Mouse (Mus musculus) skeletal muscle tissue, adult 2 months (tissue): ENCODE data around the gene Vps26c.

Experiments used
- DNase-seq: peaks from one replicate; pipeline ENCODE4 v3.0.0-alpha.2; 2012; ENCODE audit warnings: low read depth, low spot score

The Vps26c gene

GRCm38 (mm10) chr16:94526344-94527151 lies at the start of gene Vps26c:
Gene Vps26c, minus strand, starts transcription at chr16:94526830.
- DNase-seq, result peak; percentile 98

- peak; percentile 50 for DNase-seq
Observed at GRCm38 (mm10) chr16:94575757-94576156, 49.1 kb upstream of the Vps26c start.

- no peak for DNase-seq
Observed at GRCm38 (mm10) chr16:94574718-94575094, 48.1 kb upstream of the Vps26c start.

GRCm38 (mm10) chr16:94574025-94574717 lies 47.5 kb upstream of the Vps26c start:
- DNase-seq, result peak; percentile 63

GRCm38 (mm10) chr16:94572422-94572821 lies 45.8 kb upstream of the Vps26c start:
- no peak for DNase-seq

- no peak for DNase-seq
Observed at GRCm38 (mm10) chr16:94571111-94571993, 44.7 kb upstream of the Vps26c start.

- DNase-seq, result peak; percentile 63
Observed at GRCm38 (mm10) chr16:94570361-94571041, 43.9 kb upstream of the Vps26c start.

- peak; percentile 100 for DNase-seq
Observed at GRCm38 (mm10) chr16:94569229-94570176, 42.9 kb upstream of the Vps26c start, which contains the start of gene Dyrk1a. Gene Dyrk1a, plus strand, starts transcription at chr16:94570010.

- peak; percentile 80 for DNase-seq
Observed at GRCm38 (mm10) chr16:94568335-94569228, 42.0 kb upstream of the Vps26c start.

- no peak for DNase-seq
Observed at GRCm38 (mm10) chr16:94567751-94568150, 41.1 kb upstream of the Vps26c start.

GRCm38 (mm10) chr16:94566834-94567585 lies 40.4 kb upstream of the Vps26c start:
- no peak for DNase-seq

- no peak for DNase-seq
Observed at GRCm38 (mm10) chr16:94566124-94566523, 39.5 kb upstream of the Vps26c start.

- DNase-seq, result no peak
Observed at GRCm38 (mm10) chr16:94560618-94561017, 34.0 kb upstream of the Vps26c start.

GRCm38 (mm10) chr16:94559782-94560181 lies 33.2 kb upstream of the Vps26c start:
- DNase-seq, result no peak

- DNase-seq, result no peak
Observed at GRCm38 (mm10) chr16:94559282-94559681, 32.7 kb upstream of the Vps26c start.

- no peak for DNase-seq
Observed at GRCm38 (mm10) chr16:94556228-94556627, 29.6 kb upstream of the Vps26c start.

GRCm38 (mm10) chr16:94555346-94555745 lies 28.7 kb upstream of the Vps26c start:
- no peak for DNase-seq

GRCm38 (mm10) chr16:94551934-94552333 lies 25.3 kb upstream of the Vps26c start:
- DNase-seq, result no peak
